Mouse (Mus musculus): ENCODE measurements at regions not wholly inside any gene's neighbourhood (a gene's known extent, or its start where the extent isn't known, plus 50 kb on each side); places are given as distances from the start of the nearest gene placed in this dataset.
"Not testable (repeated sequence)": the region's sequence is repeated elsewhere in the genome, so short reads cannot be mapped to it uniquely, and the experiment has no call there.

GRCm38 (mm10) chr9:85920745-85921614 lies 78.8 kb downstream of the Tpbg start:
- no peak for DNase-seq

GRCm38 (mm10) chr9:85925259-85925658 lies 83.1 kb downstream of the Tpbg start:
- DNase-seq, result no peak

GRCm38 (mm10) chr9:85932209-85932608 lies 90.0 kb downstream of the Tpbg start:
- DNase-seq, result no peak

GRCm38 (mm10) chr9:85943066-85943684 lies 101.0 kb downstream of the Tpbg start:
- DNase-seq, result not testable (repeated sequence)

DNA sequence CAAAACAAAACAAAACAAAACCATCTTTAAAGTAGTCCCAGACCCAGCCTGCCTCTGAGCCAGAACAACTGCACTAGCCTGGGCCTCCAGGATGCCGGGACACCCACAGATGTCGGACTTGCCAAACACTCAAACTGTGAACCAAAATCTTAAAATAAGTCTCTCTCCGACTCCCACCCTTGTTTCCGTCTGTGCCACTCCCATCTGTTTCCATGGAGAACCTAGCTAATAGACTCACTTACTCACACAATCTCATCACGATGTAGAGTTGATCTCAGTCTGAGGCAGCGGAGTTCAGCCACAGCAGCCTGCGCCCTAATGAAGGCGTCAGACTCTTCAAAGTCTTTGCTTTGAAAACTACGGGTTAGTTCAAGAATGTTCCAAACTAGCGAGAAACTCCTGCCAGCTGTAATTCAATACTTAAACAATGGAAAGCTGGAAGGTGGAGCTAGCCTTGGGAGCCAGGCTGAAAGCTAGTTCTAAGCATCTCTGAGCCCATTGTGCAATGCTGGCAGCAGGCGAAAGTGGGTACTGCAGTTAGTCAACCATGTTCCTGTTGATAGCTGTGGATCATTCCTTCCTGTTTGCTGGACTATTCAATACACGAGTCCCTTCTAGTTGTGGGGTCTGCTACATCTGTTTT lies 106.4 kb downstream of the Tpbg start:
- no peak for DNase-seq

DNA sequence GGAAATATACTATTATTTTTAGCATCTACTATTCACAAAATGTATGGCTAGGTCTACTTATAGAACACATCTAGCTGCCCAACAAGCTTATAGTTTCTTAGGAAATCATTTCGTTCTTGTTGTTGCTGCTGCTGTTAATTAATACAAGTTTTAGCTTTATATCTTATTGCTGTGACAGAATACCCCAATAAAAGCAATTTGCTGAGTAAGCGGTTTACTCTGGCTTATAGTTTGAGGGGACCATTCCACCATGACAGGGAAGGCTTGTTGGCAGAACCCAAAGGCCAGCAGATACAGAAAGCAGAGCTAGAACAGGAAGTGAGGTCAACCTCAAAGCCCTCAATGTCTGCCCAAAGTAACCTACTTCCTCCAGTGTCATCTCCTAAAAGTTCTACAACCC lies 109.6 kb downstream of the Tpbg start:
- no peak for DNase-seq

DNA sequence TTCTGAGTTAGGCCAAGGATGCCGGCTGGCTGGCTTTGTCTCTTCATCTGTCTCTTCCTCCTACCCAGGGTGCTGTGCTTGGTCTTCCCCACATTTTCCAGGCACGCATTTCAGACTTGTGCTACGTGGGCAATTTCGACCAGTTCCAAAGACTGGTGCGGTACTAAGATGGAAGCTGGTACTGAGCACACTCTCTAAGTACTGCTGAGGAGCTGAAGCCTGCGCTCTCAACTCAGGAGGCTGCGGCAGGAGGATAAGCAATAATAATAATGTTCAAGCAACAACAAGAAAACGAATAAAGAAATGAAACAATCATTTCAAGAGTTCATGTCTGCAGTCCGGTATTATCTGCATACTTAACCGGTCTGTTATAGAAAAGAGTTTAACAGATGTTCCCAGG lies 127.9 kb downstream of the Tpbg start:
- no peak for DNase-seq

- no peak for DNase-seq
Observed at GRCm38 (mm10) chr9:85981428-85981827, 139.2 kb downstream of the Tpbg start.

- DNase-seq, result not testable (repeated sequence)
Observed at GRCm38 (mm10) chr9:85983516-85983915, 141.3 kb downstream of the Tpbg start.

DNA sequence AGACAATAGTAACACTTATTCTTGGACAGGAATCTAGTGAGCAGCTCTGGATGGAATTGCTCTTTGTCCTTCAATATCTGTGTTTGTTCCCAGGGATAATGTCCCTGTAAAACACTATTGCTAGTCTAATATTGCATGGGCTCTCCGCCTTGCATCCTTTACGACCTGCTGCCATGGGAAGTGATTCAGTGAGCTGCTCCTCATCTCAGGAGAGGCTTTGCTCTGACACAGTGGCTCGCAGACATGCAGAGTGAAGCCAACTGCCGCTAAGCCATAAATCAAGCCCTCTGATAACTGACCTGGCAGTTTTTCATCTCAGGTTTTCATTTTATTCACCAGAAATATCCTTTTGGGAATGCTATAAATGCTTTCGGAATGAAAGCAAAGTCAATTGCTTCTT lies 143.5 kb downstream of the Tpbg start:
- DNase-seq, result no peak

DNA sequence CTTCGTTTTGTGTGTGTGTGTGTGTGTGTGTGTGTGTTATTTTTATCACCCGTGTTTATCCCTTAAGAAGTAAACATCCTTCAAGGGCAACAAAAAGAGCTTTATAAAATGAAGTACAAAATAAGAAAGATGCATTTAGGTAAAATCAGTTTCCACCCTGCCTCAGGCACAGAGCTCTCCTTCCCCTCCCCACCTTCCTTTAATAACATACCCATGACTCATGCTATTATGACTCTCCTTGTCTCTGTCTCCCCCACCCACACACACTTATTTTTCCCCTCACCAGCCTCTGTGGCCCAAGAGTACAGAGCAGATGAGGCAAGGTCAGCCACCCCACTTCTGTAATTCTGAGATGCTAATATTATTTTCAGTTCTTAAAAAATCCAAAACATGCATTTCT lies 144.0 kb downstream of the Tpbg start:
- DNase-seq, result no peak

GRCm38 (mm10) chr9:86002996-86003395 lies 160.8 kb downstream of the Tpbg start:
- no peak for DNase-seq

GRCm38 (mm10) chr9:86011661-86012060 lies 169.5 kb downstream of the Tpbg start:
- DNase-seq, result no peak

GRCm38 (mm10) chr9:86015841-86016240 lies 173.7 kb downstream of the Tpbg start:
- no peak for DNase-seq

DNA sequence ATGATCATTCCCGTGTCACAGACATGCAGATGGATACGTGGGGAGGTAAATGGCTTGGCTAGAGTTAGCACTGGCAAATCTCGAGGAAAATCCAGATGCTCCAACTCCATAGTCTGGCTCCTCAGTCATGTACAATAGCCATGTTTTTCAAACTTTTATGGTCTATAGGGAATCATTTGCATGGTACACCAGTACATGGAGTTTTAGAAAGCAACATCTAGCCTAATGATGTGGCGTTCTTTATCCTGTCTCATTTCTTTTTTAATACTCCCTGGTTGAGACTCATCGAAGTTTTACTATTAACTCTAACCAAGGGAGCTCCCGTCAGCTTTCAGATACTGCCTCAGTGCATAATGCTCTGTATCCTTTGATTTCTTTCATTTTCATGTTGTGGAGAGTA lies 178.0 kb downstream of the Tpbg start:
- no peak for DNase-seq

- no peak for DNase-seq
Observed at GRCm38 (mm10) chr9:86020765-86021164, 178.6 kb downstream of the Tpbg start.

DNA sequence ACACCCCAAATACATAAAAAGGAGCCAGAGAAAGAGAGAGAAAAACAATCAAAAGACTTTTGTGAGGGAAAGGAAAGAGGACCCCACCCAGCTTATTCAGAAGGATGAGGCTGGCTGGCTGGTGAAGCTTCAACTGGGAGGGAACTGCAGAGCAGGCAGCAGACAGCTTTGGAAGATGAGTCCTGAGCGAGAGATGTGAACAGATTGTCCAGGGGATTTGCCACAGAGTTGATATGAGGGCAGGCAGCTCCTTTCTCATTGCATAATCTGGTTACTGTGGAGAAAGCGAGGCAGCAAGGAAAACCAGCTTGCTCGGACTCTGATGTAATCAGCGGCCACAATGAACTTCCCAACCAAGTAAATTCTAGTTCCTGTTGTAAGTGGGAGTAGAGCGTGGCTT lies 188.6 kb downstream of the Tpbg start:
- DNase-seq, result no peak

DNA sequence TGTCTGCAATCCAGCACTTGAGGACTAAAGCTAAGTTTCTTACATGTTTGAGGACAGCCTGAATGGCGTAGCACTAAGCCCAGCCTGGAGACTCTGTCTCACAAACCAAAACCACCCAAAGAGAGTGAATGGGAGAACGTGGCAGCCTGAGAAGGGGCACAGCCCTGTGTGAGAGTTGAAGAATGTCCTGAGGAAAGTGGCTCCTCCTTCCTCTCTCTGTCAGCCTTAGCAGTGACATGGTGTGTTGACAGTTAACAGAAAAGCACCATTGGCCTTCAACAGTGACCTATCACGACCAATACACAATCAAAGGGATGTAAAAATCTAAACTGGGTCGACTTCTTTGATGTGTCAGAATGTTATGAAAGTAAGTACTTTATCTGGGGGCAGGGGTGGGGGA lies 201.9 kb downstream of the Tpbg start:
- no peak for DNase-seq

GRCm38 (mm10) chr9:86058116-86058515 lies 215.9 kb downstream of the Tpbg start:
- no peak for DNase-seq

DNA sequence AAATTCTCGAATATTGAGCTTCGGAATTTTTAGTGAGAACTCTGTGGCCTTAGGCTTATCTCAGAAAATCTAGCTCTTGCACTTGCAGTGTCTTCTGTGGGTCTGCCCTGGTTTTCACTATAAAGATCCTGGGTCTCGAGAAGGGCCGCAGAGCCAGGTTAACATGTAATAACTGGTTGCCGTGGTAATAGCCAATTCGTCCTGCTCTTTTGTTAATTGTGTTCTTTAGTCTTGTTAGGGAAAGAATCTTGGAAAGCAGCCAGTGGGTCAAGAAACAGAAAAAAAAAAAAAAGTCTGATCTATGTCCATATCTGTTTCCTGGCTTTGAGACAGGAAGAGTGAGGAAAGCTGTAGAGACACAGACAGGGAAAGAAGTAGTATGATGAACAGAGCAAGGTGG lies 217.9 kb downstream of the Tpbg start:
- no peak for DNase-seq

GRCm38 (mm10) chr9:86061230-86061629 lies 219.1 kb downstream of the Tpbg start:
- no peak for DNase-seq

DNA sequence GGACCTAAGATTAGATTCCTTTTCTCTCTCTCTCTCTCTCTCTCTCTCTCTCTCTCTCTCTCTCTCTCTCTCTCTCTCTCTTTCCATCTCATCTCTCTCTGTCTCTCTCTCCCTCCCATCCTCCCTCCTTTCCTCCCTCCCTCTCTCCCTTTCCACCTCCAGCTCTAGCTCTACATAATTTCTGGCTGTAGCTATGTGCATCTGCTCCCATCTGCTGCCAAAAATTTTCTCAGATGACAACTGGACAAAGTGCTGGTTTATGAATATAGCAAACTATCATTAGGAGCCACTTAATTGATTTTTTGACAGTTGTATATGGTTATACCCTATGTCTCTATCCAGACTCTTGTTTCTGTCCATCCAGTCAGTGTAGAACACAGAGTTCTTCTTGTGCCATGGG lies 237.1 kb downstream of the Tpbg start:
- no peak for DNase-seq

GRCm38 (mm10) chr9:86081873-86082272 lies 239.7 kb downstream of the Tpbg start:
- DNase-seq, result no peak

- no peak for DNase-seq
Observed at GRCm38 (mm10) chr9:86092998-86093397, 250.8 kb downstream of the Tpbg start.

Data from kidney, adult 11 months (tissue).